Mouse (Mus musculus) ES-Bruce4 (cell line): Measurements from ENCODE around the gene Hba-a2.

Source experiments
- EP300 ChIP-seq: IDR thresholded peaks from 2 replicates; pipeline ENCODE4 v1.6.1; 2011; ENCODE audit warnings: low read depth, low read length; ENCODE audit not compliant: insufficient read depth
- POLR2A ChIP-seq: IDR thresholded peaks from one replicate; pipeline ENCODE4 v1.8.1; 2011; ENCODE audit warnings: low read length; ENCODE audit not compliant: insufficient read depth

GRCm38 (mm10) chr11:32297866-32298531 is 1.7 kb downstream of the Hba-a2 start:
- TF ChIP-seq EP300 (no peak), POLR2A (no peak)
